Mouse (Mus musculus): ENCODE data around the gene Minos1. TPM values are rescaled to one million over a fixed set of nuclear protein-coding genes. Genes with fewer than 3 reads are reported as not detected.
A peak's percentile ranks its signal among the peaks of the same experiment; 100 is the strongest.

The Minos1 gene
- total RNA-seq, 1 experiment from 2014 or later, result 161 TPM

DNA sequence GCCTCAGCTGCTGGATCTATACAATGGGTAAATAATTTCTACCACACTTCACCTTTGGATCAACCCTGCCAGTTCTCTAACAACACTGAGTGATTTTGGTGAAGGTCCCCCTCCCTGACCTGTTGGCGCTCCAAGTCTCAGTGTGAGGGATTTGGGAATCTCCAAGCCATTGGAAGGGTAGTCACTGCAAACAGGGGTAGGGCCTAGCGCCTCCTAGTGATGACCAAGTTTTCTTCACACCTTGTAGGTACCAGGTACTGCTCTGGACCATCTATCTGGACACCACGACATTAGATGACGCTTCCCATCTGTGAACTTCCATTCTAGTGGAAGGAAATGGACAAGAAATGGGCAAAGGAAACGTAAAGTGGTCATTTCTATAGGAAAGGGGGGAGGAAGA is 55.0 kb downstream of the Minos1 start:
- ATAC-seq (replicated peaks; ENCODE audit: low read depth, poor library complexity, severe bottlenecking), result no peak

DNA sequence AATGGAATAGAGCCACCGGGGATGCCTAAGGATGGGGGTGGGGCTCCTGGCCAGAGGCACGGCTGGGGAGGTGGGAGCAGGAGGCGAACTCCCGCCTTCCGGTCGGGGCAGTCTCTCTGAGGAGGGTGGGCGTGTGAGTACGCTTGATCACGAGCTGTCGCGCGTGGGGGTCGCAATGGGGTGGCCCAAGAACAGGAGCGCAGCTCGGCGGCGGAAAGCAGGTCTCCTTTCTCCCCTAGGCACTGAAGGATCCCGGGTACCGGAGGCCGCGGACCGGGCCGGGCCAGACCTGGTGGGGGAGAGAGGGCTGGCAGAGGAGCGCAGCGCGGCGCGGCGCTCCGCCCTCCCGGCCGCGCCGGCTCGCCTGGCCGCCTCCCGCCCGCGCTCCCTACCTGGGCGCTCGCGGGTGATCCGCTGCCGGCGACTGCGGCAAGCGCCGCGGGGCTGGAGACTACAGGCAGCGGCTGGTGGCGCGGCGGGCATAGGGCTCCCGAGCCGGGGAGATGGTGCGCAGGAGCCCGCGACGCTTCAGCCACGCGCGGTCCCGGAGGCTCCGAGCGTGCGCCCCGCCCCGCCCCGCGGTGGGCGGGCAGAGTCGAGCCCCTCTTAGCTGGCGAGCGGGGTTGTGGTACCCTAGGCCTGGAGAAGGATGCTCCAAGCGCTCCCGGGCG is 55.7 kb downstream of the Minos1 start, which contains the start of gene Htr6:
Gene Htr6 (minus strand): TSS at position 530 of the 671 bp plus-strand sequence.
- no peak for ATAC-seq (replicated peaks; ENCODE audit: low read depth, poor library complexity, severe bottlenecking)

DNA sequence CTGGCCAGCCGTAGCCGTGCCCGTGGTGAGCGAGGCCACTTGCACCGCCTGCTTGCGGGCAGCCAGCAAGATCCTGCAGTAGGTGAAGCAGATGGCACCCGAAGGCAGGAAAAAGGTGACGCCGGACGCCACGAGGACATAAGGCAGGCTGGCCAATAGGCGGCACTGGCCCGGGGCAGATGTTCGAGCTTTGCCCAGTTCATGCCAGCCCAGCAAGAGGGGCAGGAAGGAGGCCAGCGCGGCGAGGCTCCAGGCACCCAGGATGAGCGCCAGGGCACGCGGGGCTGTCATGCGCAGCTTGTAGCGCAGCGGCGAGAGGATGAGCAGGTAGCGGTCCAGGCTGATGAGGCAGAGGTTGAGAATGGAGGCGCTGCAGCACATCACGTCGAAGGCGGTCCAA is 56.9 kb downstream of the Minos1 start:
- no peak for ATAC-seq (replicated peaks; ENCODE audit: low read depth, poor library complexity, severe bottlenecking)

DNA sequence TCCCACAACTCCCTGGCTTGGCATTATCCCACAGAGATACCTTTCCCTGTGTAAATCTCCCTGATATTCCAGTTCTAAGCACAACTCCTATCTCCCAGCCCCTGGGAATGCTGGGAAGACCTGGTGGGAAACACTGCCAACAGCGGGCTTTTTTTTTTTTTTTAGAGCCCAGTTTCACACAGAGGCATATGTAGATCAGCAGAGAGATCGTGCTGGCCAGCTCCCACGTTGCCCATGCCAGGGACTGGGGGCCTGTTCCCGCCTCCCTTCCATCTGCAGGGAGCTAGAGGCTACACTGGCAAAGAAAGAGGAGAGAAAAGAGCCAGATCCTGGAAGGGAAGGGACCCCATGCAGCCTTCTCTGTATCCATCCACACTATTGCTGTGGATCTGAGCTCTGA is 62.6 kb downstream of the Minos1 start:
- ATAC-seq (replicated peaks; ENCODE audit: low read depth, poor library complexity, severe bottlenecking), result no peak

DNA sequence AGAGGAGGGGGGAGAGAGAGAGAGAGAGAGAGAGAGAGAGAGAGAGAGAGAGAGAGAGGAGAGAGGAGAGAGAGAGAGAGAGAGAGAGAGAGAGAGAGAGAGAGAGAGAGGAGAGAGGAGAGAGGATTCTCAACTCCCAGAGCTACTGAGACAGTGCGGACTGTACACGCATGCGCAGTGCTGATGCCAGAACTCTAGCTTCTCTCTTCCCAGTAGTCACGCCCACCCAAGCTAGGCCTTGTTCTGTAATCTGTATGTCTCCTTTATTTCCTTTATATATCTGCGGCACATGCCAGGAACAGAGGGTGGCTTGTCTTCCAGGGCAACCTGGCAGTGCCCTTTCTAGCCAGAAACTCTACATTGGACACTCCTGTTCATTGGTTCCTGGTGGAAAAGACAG is 66.1 kb downstream of the Minos1 start:
- no peak for ATAC-seq (replicated peaks; ENCODE audit: low read depth, poor library complexity, severe bottlenecking)

DNA sequence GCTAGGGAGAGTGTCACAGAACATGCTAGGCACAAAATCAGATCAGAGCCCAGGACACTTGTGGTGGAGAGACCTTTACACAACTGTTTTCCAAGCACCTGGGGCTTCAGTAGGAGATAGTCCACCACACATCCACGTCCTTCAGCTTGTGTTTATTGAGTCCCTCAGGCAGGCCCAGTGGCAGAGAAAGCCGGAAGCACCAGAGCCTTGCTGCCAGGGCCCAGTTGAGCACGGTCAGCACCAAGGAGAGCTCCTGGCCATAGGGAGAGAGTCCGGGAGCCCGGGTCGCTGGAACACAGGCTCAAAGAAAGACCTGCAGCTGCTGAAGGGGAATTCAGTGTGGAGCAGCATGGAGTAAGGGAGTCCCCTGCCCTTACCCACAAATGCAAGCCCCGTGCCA is 71.3 kb downstream of the Minos1 start:
- ATAC-seq (replicated peaks; ENCODE audit: low read depth, poor library complexity, severe bottlenecking), result 0 out of 2 replicates have a peak, but pooled peaks have one; percentile 31

DNA sequence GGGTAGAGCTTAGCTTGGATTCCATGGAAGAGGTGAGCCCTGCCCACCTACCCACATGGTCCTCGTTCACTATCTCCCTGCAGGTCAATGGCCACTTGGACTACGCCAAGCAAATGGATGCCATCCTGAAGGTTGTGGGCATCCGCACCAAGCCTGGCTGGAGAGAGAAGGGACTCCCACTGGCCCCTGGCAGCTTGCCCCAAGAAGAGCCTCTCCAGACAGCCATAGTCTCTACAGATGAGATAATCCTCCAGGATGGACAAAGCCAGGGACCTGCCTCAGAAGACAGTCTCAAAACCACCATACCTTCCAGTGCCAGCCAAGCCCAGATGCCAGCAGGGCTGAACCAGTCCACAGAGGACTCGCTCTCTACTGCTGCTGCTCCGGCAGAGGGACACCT is 72.9 kb downstream of the Minos1 start:
- ATAC-seq (replicated peaks; ENCODE audit: low read depth, poor library complexity, severe bottlenecking), result no peak

DNA sequence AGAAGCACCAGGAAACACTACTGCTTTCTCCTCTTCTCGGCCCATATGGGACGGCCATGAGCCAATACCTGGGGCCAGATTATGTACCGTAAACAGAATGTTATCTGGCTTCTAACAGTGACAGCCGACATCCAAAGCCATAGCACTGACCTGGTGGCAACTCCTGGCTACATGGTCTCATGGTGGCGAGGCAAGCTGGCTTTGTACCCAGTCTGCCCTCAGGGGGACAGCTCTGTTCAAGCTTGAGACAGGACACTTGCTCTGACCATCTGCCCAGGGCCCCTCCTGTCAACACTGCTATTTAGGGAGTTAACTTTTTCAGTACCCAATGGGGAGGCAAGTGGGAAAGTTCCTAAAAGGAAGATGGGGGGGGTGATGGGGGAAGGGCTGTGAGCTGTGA is 73.6 kb downstream of the Minos1 start:
- no peak for ATAC-seq (replicated peaks; ENCODE audit: low read depth, poor library complexity, severe bottlenecking)

DNA sequence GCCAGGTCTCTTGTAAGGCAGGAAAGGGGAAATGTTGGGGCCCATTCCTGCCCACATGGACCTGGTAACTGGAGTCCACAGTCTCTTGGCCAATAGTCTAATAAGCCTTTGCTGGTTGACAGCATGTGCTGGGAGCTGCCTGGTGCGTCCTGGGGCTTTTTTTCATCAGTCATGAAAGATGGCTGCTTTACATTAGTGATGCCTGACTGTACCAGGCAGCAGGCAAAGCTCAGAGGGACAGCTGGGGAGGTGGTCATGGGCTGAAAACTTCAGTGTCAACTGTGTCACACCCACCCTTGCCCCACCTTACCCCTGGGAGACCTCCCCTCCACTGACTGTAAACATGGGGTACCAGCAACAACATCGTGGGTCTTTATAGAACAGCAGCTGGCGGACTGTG is 75.2 kb downstream of the Minos1 start:
- no peak for ATAC-seq (replicated peaks; ENCODE audit: low read depth, poor library complexity, severe bottlenecking)

DNA sequence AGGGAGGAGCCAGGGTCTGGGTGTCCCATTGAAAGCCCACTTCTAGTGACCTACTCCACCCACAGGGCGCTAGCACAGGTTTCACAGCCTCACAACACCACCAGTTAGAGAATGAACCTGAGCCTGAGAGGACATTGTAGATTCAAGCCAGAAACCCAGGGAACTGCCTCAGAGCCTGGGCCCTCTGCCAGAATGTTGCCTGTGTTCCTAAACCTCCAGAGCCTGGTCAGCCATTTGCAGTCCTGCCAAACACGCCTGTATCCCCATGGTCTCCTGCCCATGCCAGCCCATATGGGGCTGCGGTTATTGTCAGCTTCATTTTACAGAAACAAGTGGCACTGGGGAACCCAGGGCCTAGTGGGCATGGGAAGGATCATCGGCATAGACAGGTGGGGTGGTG is 75.6 kb downstream of the Minos1 start:
- no peak for ATAC-seq (replicated peaks; ENCODE audit: low read depth, poor library complexity, severe bottlenecking)

DNA sequence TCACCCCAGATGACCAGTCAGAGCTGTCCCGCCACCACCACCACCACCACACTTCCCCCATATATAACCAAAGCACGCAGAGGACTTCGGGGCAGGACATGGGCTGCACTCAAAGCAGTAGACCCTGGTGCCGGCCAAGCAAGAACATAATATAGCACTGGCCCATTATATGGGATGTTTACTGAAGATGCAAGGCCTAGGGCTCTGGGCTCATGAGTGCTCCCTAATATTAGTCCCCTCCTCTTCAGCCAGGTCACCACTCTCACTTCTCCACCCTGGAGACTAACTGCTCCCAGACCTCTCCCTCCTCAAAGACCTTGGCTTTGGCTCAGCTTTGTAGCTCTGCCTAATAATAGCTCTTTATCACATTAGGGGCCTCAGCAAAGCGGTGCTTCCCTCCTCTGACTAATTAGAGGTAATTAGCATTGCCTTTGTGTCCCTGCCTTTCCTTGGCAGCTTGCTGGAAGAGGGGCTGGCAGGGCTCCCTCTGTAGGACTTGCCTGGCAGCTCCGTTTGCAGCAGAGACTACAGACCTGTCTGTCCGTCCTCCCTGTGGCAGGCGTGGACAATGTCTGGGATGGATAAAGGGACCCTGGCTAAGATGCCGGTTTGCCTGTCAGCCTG is 76.5 kb downstream of the Minos1 start:
- no peak for ATAC-seq (replicated peaks; ENCODE audit: low read depth, poor library complexity, severe bottlenecking)

DNA sequence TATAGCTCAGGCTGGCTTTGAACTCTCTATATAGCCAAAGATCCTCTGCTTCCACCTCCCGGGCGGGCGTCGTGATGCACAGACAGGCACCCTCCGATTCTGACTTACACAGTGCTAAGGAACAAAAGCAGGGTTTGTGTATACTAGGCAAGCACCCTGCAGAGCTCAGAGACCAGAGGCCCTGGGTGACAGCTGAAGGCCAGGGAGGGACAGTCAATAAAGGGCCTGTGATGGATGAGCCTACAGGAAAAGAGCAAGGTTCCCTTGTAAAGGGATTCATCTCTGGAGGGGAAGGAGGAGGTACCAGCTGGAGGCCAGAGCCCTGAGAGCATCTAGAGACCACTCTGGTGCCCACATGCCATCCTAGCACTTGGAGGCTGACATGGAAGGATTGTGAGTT is 77.5 kb downstream of the Minos1 start:
- ATAC-seq (replicated peaks; ENCODE audit: low read depth, poor library complexity, severe bottlenecking), result no peak

DNA sequence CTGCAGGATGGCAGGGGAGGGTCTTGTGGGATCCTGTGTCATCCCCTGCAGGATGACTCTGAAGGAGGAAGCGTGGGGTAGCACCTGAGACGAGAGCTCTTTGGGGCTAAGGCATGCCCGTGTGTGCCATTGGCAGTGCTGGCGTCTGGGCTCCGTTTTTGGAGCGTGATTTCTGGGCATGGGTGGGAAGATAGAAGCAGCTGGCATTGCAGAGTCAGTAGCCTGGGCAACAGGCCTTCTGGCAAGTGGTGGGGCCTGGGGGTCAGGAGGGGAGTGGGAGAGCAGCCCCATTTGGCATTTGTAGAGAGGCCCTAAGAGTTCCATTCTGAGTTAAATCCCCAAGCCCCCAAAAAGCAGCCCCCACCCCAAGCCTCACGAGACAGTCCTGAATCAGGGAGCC is 78.1 kb downstream of the Minos1 start:
- no peak for ATAC-seq (replicated peaks; ENCODE audit: low read depth, poor library complexity, severe bottlenecking)

Other genes starting within 250 kb of the Minos1 start
- 1.4 and 5.6 TPM in 2 replicates for gene Otud3, start 217.2 kb downstream of the Minos1 start, total RNA-seq (2017)
- gene Rnf186, start 164.0 kb downstream of the Minos1 start, total RNA-seq (2017), result not detected in 2 replicates
- gene Tmco4, start 158.2 kb downstream of the Minos1 start, total RNA-seq (2017), result 16.4 and 28.0 TPM in 2 replicates
- gene Htr6, start 55.5 kb downstream of the Minos1 start, total RNA-seq (2017), result not detected in 2 replicates
- gene Nbl1, start 38.1 kb downstream of the Minos1 start, total RNA-seq (2017), result 1.2 TPM in 1 of 2 replicates, not detected in the other
- gene Capzb, start 61.8 kb upstream of the Minos1 start, total RNA-seq (2017), result 126 and 137 TPM in 2 replicates
- 2.6 and 3.6 TPM in 2 replicates for gene Pqlc2, start 179.6 kb upstream of the Minos1 start, total RNA-seq (2017)
- gene Akr7a5, start 179.6 kb upstream of the Minos1 start, total RNA-seq (2017), result 10.6 and 12.4 TPM in 2 replicates
- 62.4 and 68.3 TPM in 2 replicates for gene Mrto4, start 221.5 kb upstream of the Minos1 start, total RNA-seq (2017)
- 30.5 and 43.8 TPM in 2 replicates for gene Emc1, start 221.5 kb upstream of the Minos1 start, total RNA-seq (2017)
- 62.5 and 91.7 TPM in 2 replicates for gene Ubr4, start 221.5 kb upstream of the Minos1 start, total RNA-seq (2017)